Mouse (Mus musculus): ENCODE results near the gene Gtf2ird2.

- TF ChIP-seq CTCF (IDR thresholded peaks at IDR 0.05; ENCODE audit: extremely low read depth, insufficient read length, insufficient replicate concordance, low read depth, low read length) (0 out of 2 replicates have a peak, but pooled peaks have one; percentile 2), POLR2A (IDR thresholded peaks at IDR 0.05; ENCODE audit: low read depth, low read length) (no peak)
Measured at GRCm38 (mm10) chr5:134209931-134210554, 26.2 kb downstream of the Gtf2ird2 start.
